1 mouse cellular context compared by ENCODE assay signal in the genomic region with DNA sequence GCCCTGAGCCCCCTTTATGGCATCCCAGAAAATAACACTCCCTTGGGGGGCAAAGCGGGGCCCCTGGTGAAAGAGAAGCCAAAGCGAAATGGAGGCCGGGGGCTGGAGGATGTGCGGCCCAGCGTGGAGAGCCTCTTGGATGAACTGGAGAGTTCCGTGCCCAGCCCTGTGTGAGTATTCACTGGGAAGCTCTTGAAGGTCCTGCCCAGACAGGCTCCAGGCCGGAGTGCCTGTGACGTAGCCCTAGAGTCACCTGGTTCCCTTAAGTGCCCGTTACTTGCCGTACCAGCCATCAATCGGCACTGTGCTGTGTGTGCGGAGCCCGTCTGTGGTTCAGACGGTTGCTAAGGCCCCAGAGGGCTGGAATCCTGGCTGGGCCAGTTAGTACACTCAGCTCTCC.
TF ChIP-seq lines count a peak whose summit lies in the region.

No protein-coding gene starts in this region.

TF ChIP-seq in ES-E14, 5 proteins besides CTCF, POLR2A, EP300 and RAD21:
- TF ChIP-seq ZC3H11A (IDR thresholded peaks at IDR 0.05; ENCODE audit: borderline replicate concordance, low read depth, low read length) (no peak), ZNF384 (IDR thresholded peaks at IDR 0.05; ENCODE audit: low read depth, low read length) (no peak), CHD2 (IDR thresholded peaks at IDR 0.05; ENCODE audit: low read depth, low read length) (no peak), HCFC1 (IDR thresholded peaks at IDR 0.05; ENCODE audit: borderline replicate concordance, insufficient read depth, low read length) (no peak), MAFK (IDR thresholded peaks at IDR 0.05; ENCODE audit: insufficient read depth, low read depth, low read length) (no peak)
